Mouse (Mus musculus): ENCODE measurements around the gene Pitpnc1.

DNA sequence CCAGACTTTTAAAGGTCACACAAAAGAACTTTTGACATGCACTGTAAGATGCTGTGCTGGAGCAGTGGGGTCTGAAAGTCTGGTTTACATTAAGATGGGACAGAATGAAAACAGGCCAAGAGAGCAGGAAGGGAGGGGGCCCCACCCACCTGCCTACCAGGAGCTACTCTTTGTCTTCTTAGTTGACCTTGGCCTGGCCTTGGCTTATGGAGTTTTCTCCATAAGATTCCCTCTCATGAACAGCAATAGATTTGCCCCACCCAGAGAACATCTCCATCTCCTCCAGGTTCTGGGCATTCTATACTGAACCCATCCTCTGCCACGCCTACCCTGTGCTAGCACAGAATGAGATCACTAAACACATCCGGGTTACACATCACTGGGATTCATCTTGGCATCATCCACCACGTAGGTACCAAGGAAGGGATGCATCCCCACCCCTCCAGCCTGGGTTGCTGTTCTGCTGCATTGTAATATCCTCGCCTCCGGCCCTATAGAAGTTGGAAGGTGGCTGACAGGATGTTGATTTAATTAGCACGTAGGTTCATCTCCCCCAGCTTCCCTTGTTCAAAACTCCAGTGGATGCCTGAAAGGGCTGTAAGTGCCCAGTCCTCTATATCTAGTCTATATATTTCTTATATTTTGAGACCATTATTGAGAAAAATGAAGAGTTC lies 34.6 kb downstream of the Pitpnc1 start:
- no peak for TF ChIP-seq CTCF (conservative IDR thresholded peaks at IDR 0.05; ENCODE audit: low read length)
- TF ChIP-seq NANOG (IDR thresholded peaks at IDR 0.05; ENCODE audit: borderline replicate concordance, low read length): 0 out of 2 replicates have a peak, but pooled peaks have one; percentile 13

All from E14TG2a.4 (cell line).